Mouse (Mus musculus): Measurements from ENCODE around the gene Robo3. TPM values are rescaled to one million over a fixed set of nuclear protein-coding genes. Genes with fewer than 3 reads are reported as not detected.

Robo3 gene
- total RNA-seq, 2 experiments from 2014 or later, result not detected

- DNase-seq (ENCODE audit: low spot score), result no peak
Observed at GRCm38 (mm10) chr9:37368081-37368830, 64.8 kb downstream of the Robo3 start.

DNA sequence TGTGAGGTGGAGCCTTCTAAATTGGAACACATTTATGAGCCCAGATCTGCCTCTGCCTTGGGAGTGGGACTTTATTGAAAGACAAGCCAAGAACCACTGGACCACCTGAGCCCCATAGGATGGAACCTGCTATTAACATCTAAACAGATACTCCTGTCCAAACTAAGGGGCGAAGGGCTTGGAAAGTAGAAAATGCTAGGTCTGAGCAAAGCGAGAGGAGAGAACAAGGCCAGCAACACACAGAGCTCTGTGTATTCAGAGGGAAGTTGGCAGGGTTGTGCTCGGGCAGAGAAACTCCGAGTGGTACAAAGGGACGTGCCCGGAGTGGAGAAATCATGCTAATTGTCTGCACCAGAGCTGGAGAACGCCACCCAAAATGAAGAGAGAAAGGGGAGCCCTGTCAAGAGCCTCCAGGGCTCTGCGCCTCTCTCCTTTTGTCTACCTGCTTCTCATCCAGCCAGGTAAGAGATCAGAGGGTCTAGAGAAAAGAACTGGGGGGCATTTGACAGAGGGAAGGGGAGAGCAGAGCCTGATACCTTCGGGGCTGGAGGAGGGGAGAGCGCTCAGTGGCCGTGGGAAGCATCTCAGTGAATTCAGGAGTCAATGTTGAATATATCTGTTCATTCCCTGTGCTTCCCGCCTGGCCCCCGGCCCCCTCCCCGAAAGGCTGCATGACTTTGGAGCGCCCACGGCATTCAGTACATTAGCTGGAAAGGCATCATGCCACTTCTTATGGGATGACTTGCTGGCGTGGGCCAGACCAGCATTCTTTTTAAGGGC, 65.6 kb downstream of the Robo3 start, which contains the start of gene Hepacam:
Hepacam (plus strand) TSS at position 51 of the 780 bp plus-strand sequence.
- no peak for DNase-seq (ENCODE audit: low spot score)

DNA sequence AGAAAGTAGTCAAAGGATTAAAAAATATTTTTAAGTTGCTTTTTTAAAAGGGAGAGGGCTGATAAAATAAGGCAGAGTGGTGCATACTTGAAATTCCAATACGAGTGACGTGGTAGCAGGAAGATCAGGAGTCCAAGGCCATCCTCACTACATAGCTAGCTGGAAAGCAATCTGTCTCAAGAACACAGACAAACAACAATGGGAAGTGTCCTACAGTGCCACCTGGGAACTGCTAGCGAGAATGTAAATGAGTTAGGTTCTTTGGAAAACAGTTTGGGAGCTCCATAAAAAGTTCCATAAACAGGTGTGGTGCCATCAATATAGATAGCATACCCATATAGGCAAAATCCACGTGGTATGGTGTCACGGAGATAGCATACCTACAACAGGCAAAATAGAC, 67.3 kb downstream of the Robo3 start:
- no peak for DNase-seq (ENCODE audit: low spot score)

Other genes starting within 250 kb of the Robo3 start
- gene Tmem218, start 225.0 kb downstream of the Robo3 start, total RNA-seq (2021), result 1 to 10 TPM; 2.6 to 3.1 TPM
- under 1 TPM; 0.30 to 0.62 TPM for gene Slc37a2, start 177.5 kb downstream of the Robo3 start, total RNA-seq (2021)
- 1 to 10 TPM; 1.5 TPM for gene Ccdc15, start 84.8 kb downstream of the Robo3 start, total RNA-seq (2021)
- under 1 TPM; 0.11 to 0.17 TPM for gene Hepacam, start 65.9 kb downstream of the Robo3 start, total RNA-seq (2021)
- 10 to 100 TPM in 1 of 2 experiments, 1 to 10 TPM in 1; 6.4 to 10.1 TPM for gene Robo4, start 31.3 kb downstream of the Robo3 start, total RNA-seq (2021)
- 1 to 10 TPM; 3.2 to 5.5 TPM for gene Msantd2, start 56.1 kb upstream of the Robo3 start, total RNA-seq (2021)
- 10 to 100 TPM; 17.9 to 18.5 TPM for gene Esam, start 94.8 kb upstream of the Robo3 start, total RNA-seq (2021)
- gene Vsig2, start 106.0 kb upstream of the Robo3 start, total RNA-seq (2021), result under 1 TPM; 0.55 to 0.85 TPM
- gene Nrgn, start 119.7 kb upstream of the Robo3 start, total RNA-seq (2021), result under 1 TPM; 0.34 to 0.57 TPM
- gene Siae, start 122.5 kb upstream of the Robo3 start, total RNA-seq (2021), result 1 to 10 TPM; 3.3 to 4.0 TPM
- gene Spa17, start 180.5 kb upstream of the Robo3 start, total RNA-seq (2021), result 1 to 10 TPM; 2.8 to 3.5 TPM
- 10 to 100 TPM; 30.6 to 33.3 TPM for gene Tbrg1, start 224.1 kb upstream of the Robo3 start, total RNA-seq (2021)
- not detected for gene Panx3, start 236.0 kb upstream of the Robo3 start, total RNA-seq (2021)

All from gastrocnemius, adult 18-20 months (tissue).